Mouse (Mus musculus) thymus, postnatal 36 days (tissue): Measurements from ENCODE around the gene Lpin3.

Experiments used
- DNase-seq, 2 experiments: peaks; one replicate each; pipeline ENCODE4 v3.0.0; 2022; ENCODE audit warnings: mixed read lengths in 2 of 2

The Lpin3 gene

DNA sequence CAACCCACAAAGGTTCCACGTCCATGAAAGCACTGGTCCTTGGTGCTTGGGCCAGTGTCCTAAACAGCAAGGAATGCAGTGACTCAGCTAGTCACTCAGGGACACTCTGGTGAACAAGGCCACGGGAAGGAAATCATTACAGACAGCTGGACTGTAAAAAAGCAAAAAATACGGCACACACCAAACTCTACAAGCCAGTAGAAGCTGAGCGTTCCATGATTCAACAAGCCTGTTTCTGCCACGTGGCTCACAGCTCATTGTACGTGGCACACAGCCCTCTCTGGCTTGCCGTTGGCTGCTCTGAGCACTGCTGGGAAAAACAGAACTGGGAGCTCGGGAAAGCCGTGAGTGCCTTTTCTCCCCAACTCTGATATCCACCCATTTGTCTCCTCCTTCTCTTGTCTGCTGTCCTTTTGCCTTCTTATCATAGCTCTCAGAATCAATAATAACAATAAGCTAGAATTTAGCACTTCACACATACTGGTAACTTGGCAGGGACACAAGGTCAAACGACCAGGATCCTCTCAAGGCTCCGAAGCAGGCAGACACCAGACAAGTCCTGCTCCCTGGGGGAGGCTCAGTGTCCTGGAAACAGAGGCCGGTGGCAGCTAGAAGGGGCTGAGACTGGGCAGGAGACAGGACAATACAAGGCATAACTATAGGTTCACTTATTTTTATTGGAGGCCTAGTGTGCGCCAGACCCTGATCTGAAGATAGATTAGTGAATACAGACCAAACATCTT is at the start of gene Lpin3:
Gene Lpin3 (plus strand): TSS at position 218 of the 743 bp plus-strand sequence.
- no peak for DNase-seq

DNA sequence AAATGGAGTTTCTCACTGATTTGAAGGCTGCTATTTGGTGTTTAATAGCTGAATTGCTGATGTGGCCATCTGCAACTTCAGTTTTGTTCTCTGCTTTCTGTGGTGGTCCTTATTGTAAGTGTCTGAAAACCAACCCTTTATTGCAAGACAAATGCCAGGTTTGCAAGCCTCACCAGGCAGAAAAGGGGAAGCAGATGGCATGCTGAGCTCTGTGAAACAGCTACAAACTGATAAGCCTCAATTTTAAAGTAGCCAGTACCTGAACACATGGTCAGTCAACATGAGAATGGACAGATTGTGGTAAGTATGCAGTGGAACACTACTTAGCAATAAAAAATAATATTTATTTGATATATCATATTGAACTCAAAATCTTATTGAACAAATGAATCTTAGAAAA is 39.6 kb upstream of the Lpin3 start:
- DNase-seq: no peak

DNA sequence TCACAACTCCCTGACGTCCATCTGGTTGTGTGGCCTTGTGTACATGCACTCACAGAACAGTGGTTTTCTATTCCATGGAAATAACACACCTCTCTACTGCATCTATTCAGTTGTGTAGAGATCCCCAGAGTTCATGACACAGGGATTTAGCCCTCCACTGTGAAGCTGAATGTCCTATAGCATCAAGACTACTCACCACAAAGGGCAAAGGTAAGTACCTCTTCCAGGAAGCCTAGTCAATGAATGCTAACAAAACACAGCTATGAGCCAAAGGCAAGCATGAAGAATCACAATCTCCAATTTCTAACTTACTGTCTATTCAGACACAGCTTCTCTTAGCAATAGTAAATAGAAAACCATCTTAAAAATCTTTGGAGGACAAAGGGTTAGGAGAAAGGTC is 32.8 kb upstream of the Lpin3 start:
- no peak for DNase-seq

DNA sequence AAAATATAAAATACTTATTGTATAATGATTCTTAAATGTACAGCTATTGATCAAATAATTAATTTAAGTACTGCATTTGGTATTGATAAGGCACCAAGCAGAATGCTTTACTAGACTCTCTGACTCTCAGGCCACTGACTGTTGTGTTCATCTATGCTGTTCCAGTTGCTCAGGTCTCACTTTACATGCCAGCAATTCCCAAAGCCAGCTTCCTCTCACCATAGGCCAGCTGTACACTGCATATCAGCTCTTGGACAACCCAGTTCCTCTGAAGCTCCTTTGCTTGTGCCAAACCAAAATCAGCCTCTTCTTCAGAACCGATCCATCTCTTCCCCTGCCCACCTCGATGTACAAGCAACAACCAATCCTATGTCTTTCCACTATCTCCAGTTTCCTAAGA is 32.3 kb upstream of the Lpin3 start:
- DNase-seq: no peak

DNA sequence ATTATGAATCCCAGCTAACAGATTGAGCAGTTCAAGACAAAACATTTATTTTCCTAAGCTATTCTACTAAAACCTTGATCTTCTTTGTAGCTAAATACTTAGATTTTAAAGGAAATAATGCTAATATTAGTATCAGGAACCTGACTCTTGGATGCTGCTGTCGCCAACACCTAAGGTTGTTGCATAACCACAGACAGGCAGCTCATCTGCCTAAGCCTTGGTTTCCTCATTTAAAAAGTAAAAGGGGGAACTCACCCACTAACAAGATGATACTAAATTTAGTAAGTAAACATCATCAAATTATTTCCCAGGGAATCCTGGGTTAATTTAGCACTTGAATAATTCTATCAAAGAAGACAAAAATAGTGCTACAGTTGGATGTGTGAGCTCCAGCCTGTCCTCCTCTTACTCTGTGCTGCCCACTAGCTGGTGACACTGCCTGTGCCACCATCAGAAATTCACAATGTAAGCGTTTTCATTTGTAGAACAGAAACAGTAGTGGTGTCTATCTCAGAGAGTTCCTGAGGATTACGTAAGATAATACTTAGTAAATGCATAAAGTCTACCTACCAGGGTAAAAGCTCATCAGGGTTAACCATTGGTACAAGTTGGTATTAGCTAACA is 30.7 kb upstream of the Lpin3 start:
- DNase-seq: no peak

DNA sequence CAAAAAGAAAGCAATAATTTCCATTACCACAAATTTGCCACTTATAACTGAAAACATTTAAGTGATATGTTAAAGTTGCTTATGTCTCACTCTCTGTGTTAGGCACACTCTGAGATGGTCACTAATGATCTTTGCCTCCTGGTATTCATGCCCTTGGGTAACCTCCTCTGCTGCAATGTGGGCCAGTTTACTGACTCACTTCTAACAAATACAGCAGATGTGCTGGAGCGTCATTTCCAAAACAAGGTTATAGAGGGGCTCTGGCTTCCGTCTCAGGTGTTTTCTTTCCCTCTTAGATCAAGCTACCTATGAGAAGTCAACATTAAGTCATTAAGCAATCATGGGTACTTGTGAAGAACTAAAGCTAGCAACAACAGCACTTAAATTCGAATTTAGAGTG is 30.1 kb upstream of the Lpin3 start:
- DNase-seq: no peak

DNA sequence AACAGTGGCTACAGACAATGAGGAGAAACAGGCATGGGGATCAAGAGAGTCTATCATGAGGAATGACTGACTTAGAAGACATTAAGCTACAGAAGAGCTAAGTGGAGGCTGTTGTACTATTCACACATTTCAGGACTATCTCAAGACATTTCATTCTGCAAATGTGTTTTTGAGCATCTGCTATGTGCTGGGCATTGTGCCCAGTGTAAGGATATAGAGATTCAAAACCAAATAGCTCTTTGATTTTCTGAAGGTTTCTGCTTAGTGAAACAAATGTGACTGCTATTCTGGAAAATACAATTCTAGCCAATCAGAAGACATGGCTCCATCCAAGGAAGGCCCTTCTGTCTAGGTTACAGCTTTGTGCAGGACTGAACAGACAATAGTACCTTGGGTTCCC is 25.8 kb upstream of the Lpin3 start:
- no peak for DNase-seq

DNA sequence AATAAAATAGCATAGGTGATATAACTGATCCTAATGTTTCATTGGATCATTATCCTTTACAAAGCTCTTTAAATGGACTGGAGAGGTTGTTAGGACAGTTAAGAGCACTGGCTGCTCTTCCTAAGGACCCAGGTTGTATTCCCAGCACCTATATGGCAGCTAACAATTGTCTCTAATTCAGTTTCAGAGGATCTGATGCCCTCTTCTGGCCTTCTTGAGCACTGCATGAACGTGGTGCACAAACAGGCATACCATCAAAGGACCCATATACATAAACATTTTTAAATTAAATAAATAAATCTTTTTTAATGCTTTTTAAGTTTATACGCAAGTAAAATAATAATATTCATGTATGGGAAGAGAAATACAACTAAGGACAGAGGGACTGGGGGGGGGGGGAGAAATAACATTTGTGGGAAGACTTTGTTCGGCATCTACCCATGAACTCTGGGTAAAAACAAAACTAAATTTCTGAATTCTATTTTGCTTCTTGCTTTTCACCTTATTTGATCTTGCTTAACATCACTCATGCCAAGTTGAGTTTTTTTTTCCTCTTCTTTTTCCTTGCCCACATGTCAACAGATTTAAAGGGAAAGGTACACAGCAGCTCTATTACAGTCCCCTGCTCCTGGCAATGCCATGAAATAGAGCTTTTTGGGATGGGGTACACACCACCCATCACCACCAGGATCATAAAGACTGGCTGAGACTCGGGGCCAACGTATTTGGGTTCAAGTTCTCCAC is 23.9 kb upstream of the Lpin3 start:
- DNase-seq: no peak

DNA sequence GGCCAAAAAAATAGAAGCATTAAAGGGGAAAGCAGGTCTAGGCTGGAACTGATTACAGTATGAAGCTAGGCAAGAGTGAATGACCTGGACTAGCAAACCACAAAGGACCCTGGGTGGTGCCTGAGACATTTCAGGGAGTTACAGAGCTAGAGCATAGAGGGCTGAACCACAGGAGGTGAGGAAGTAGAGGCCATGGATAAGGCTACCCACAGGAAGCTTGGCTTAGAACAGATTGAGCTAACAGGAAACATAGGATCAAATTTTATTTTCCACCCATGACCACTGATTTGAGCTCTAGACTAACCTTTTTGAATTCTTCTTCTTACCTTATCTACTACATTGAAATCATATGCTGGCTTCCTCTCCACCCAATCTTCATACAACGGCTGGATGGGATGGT is 20.1 kb upstream of the Lpin3 start:
- no peak for DNase-seq

DNA sequence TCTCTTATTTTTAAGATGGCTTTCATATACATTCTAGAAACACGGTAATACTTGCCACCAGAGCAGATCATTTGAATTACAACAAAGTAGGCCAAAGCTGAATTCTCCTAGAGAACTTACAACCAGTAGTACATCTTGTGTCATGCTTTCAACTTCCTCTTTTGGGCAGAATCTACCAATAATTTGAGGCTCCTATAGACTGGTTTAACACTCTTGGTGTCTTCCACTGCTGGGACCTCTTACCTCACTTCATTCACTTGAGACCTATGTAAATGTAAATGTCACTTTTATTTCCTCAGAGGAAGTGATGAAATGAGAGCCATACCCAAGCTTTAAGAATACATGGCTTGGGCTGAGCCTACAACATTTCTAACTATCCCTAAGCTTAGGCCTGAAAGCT is 16.4 kb upstream of the Lpin3 start:
- no peak for DNase-seq

DNA sequence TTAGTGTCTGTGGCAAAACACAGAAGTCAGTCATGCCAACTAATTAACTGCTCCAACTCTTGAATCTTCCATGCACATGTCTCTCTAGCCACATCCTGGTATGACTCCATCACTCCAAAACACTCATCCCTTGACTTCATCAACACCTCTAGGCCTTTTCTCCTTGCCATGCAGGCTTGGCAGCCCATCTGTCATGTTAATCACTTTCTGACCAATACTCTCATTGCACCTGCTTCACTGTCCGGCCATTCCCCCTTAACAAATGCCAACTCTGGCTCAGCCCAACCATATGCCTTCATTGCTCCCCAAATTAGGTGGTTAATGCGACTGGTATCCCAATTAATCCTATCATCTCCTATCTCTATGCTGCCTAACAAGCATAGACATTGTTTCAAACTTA is 15.2 kb upstream of the Lpin3 start:
- no peak for DNase-seq

DNA sequence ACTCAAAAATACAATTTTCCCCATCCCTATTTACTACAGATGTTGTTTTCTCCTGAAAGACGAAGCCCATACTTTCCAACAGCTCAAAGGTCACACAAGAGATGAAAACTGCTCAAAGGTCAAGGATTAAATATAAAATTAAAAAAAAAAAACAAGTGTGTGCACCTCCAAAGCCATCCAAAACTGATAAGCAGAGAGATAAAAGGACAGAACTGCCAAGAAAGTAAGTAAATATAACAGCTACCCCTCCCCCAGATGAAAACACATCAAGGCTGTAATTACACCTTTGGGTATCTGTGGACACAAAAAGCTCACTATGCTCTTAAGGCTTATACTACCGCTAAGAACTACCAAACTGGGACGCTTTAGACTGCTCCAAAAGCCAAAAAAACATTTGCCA is 11.0 kb upstream of the Lpin3 start:
- no peak for DNase-seq

DNA sequence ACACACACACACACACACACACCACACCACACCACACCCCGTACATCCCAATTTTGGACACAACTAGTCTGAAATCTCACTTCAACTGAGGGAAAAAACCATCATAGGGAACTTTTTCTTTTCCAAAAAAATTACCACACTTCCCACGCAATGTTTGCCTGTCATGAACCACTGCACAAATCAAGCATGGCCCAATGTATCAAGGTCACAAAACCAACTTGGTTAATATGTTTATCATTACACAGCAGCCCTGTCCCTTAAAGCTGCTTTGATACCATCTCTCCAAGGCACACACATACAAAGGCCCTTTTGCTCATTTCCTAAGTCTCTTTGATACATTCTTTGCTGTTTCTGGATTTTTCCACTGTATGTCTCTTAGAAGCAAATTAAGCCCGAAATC is 9.2 kb upstream of the Lpin3 start:
- DNase-seq: no peak

DNA sequence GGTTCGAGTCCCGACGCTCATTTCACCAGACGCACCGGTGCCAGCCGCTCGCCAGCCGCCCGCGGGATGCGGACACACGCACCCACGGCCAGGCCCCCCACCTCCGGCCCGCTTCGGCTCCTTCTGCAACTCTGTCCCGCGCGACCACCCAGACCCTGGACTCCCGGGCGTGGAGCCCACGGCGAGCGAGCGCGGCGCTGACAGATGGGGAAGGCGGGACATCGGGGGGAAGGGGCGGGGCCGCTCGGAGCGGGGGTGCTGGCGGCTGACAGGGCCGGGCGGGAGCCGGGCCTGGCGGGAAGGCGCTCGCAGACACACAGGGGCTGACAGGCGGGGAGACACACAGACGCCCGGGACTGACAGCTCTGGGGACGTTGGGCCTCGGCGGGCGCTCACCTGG is 8.1 kb upstream of the Lpin3 start:
- DNase-seq: peak; percentile 81 to 84

DNA sequence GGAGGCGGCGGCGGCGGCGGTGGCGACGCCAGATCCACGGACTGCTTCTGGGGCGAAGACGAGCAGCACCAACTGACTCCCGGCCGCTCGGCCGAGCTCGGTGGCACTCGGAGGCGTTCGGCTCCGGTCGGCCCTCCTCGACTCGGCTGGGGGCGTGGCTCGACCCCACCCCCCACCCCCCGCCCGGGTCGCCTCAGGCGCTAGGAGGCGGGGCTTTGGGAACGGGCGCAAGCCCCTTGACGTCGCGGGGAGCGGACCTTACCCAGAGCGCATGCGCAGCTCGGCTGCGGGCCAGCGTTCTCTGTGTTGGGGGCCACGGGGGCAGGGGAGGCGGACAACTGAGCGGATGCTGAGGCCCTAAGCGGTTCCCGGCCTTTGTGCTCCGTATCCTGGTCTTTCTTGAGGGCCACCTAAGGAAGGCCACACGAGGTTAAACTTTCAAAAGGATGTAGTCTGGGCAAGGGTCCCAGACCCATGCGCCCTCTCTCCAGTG is 7.5 kb upstream of the Lpin3 start, which contains the start of gene Zhx3:
Gene Zhx3 (minus strand): TSS at position 109 of the 493 bp plus-strand sequence.
- peak; percentile 90 to 94 for DNase-seq

DNA sequence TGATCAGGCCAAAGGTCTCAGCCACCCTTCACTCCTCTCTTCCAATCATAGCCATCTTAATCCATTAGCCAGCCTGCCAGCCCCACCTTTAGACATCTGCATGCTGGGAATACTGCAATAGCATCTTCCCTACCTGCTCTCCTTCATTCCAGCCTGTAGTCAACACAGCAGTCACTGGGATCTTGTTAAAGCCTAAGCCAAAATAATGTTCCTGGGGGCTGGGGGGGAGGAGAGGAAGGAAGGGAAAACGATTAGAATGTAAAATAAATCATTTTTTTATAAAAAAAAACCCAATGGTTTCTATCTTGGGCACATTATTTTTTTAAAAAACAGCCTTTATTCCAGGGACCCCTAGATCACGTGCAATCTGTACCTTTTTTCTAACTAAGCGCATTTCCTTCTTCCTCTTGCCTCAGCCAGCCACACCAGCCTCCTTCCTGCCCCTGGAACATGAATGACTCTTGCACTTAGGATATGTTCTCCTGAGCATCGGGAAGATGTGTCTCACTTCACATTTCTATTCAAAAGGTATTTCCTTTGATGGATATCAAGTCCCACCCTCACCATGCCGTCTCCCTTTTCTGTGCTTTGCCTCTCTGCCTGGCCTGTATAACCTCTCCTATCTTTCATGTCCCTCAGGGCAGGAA is 6.1 kb upstream of the Lpin3 start:
- no peak for DNase-seq

DNA sequence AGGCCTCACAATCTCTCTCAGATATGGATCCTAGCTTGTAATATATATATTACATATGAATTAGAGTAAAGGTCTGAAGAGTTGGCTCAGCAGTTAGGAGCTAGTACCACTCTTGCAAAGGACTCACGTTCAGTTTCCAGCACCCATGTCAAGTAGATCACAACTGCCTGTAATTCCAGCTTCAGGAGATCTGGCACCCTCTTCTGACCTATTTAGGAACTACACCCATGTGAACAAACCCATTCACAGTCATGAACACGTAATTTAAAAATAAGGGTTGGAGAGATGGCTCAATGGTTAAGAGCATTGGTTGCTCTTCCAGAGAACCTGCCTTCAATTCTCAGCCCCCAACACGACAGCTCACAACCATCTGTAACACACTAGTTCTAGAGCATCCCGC is 4.4 kb upstream of the Lpin3 start:
- DNase-seq: no peak

DNA sequence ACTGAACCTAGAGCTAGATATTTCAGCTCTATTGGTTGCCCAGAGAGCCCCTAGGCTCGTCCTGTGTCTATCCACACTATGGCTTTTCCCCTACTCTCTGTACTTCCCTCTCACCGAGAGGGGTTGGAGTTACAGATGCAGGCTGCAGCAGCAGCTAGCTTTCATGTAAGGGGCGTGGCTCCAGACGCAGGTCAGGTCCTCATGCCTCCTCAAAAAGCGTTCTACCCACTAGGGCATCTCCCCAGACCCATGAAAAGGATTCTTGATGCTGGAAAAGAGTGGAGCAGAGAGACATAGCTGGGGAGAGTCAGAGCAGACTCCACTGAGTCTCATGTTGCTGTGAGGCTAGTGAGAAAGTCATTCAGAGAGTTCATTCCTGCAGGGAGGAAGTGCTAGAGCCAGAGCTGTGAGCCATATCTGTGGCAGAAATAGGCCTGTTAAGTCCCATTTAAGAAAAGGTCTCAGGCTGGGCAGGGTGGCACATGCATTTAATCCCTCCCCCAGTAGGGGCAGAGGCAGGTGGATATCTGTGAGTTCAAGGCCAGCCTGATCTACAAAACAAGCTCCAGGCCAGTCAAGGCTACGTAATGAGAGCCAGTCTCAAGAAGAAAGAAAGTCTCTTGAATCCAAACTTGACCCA is 1.1 kb downstream of the Lpin3 start:
- DNase-seq: no peak

DNA sequence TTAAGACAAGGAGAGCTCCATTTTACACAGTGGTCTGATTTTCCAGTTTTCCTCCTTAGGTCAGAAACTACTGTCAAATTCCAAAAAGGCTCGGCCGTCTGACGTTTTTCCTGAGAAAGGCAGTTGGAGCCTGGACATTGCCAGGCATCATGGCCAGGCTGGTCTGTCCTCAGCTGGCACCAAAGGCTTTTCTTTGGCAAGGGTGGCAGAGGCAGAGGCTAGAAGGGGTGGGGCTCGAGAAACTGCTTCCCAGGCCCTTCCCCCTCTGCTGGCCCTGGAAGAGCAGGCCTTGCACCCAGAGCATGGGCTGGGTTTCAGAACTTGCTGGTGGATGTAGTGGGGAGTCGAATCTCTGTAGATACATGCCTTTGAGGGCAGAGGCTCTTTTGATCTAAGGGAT is 2.0 kb downstream of the Lpin3 start:
- DNase-seq: no peak

DNA sequence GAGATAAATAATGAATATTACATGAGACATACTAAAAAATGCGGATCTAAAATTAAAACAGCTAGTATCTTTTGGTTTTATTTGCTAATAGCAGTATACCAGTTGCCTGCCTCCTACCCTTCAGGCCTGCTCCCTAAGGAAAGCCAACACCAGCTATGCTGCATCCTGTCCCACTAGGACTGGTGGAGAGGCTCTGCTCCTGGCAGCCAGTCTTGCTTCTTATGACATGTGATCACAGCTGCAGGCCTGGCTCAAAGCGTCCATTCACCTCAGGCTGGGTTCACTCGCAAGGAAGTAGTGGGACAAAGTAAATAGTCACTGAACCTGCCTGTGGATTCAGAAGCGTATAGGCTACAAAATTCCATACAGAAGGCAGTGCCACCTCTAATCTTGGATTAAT is 3.4 kb downstream of the Lpin3 start:
- DNase-seq: no peak

DNA sequence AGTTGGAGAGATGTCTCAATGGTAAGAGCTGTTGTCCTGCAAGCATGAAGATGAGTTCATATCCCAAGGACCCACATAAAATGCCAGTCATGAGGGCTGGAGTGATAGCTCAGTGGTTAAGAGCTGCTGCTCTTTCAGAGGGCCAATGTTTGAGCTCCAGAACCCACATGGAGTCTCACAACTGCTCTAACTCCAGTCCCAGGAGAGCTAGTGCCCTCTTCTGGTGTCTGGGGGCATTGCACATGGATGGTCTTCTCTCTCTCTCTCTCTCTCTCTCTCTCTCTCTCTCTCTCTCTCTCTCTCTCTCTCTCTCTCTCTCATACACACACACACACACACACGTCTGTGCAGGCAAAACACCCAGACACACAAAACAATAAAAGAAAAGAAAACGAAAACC is 4.4 kb downstream of the Lpin3 start:
- peak; percentile 51 to 56 for DNase-seq

DNA sequence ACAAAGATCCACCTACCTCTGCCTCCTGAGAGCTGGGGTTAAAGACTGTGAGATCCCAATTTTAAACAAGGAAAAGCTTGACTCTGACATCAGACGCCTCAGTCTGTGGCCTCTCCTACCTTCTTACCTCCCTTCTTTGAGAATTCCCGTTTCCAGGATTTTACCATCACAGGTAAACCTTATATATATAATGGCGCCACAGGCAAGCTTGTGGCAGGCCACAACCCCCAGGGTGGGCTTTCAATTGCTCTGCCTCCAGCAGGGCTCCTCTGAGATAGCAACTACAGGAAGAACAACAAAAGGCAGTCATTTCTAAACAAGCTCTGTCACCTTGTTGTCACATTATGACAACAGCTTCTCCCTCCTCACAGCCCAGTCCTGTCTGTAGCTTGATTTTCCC is 5.8 kb downstream of the Lpin3 start:
- no peak for DNase-seq

DNA sequence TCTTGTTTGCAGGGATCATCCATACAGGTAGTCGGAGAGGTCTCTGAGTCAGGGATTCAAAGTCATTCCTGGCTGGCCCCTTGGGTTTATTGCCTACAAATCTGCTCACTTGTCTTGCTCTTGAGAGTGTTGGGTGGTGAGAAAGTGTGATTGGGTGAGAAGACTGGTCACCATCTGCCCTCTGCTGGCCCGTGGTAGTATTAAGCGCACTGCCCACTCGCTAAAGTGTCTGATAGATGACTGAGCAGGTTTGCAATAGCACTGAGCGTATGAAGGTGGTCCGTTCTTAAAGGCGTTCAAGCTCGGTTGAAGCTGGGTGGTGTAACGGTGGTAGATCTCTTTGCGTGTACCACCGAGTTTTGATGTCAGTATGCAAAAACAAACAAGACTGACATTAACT is 6.8 kb downstream of the Lpin3 start:
- DNase-seq: peak; percentile 53 to 67
